Mouse (Mus musculus) gastrocnemius, postnatal 10 days (tissue): ENCODE data around the gene 2610528J11Rik. TPM values are rescaled to one million over a fixed set of nuclear protein-coding genes. Genes with fewer than 3 reads are reported as not detected.
"Not testable (repeated sequence)": the region's sequence is repeated elsewhere in the genome, so short reads cannot be mapped to it uniquely, and the experiment has no call there.

Experiments
- DNase-seq: peaks from one replicate; pipeline ENCODE4 v3.0.0; 2021; ENCODE audit warnings: mixed read lengths
- long read RNA-seq, 2 experiments: library from polyadenylated mRNA; stranded (forward); transcript quantifications; one replicate each; pipeline ENCODE4 v2.0.0; 2021
- total RNA-seq, 2 experiments: library from RNA; stranded (reverse); gene quantifications; 2 replicates each; pipeline ENCODE4 v1.2.3; 2021

The 2610528J11Rik gene
- not detected for total RNA-seq
- long read RNA-seq, experiment 1, result 0 reads
- long read RNA-seq, experiment 2, result 0 reads

GRCm38 (mm10) chr4:118526408-118527334 lies at the start of gene 2610528J11Rik:
TSS of gene 2610528J11Rik (plus strand) at chr4:118526999.
- DNase-seq, result no peak

- no peak for DNase-seq
These were observed 37.1 kb upstream of the 2610528J11Rik start, which contains the start of gene Tie1 for GRCm38 (mm10) chr4:118489717-118490132. TSS of gene Tie1 (minus strand) at chr4:118490061.

DNA sequence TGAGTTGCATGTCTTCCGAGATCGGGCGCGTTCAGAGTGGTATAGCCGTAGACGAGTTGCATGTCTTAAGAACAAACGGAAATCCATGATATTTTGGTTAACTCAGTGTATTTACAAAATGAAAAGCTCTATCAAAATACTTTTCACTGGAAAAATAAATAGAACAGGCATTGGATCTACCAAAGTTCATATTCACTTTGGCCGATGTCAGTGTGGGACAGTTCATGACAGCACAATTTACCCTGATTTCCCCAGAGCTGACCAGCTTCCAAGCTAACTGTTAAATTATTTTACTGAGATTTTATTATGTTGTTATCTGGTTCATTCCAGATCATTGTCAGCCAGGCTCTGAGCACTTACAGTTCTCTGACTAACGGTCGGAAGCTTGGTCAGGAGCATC lies 36.3 kb upstream of the 2610528J11Rik start:
- DNase-seq, result no peak

DNA sequence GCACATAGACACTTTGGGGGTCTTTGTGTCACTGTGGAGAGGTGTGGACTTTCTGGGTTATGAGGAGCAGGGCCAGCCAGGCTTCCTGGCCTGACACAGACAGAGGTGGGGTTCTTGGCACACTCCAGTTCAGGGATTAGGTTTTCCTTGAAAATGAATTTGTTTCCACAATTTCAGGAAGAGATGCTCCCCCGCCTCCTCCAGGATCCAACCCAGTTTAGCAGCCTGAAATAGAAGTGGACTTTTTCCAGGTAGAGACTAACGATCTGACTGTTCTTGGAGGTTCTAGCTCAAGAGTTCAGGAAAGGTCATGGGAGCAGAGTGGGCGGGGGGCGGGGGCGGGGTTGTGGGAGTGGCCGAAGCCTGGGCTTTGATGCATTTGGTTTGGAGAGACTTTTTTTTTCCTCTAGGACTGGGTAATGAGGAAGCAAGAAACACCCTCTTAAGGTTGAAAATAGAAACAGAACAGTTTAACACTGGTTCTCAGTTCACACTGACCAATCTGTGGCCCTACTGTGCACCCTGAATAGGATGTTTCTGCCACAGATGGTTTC lies 26.6 kb upstream of the 2610528J11Rik start:
- no peak for DNase-seq

GRCm38 (mm10) chr4:118500792-118501191 lies 26.0 kb upstream of the 2610528J11Rik start:
- DNase-seq, result no peak

GRCm38 (mm10) chr4:118505551-118505950 lies 21.2 kb upstream of the 2610528J11Rik start:
- no peak for DNase-seq

- DNase-seq, result not testable (repeated sequence)
These were observed 19.6 kb upstream of the 2610528J11Rik start for GRCm38 (mm10) chr4:118507171-118507570.

- DNase-seq, result no peak
These were observed 17.7 kb upstream of the 2610528J11Rik start for GRCm38 (mm10) chr4:118509050-118509449.

DNA sequence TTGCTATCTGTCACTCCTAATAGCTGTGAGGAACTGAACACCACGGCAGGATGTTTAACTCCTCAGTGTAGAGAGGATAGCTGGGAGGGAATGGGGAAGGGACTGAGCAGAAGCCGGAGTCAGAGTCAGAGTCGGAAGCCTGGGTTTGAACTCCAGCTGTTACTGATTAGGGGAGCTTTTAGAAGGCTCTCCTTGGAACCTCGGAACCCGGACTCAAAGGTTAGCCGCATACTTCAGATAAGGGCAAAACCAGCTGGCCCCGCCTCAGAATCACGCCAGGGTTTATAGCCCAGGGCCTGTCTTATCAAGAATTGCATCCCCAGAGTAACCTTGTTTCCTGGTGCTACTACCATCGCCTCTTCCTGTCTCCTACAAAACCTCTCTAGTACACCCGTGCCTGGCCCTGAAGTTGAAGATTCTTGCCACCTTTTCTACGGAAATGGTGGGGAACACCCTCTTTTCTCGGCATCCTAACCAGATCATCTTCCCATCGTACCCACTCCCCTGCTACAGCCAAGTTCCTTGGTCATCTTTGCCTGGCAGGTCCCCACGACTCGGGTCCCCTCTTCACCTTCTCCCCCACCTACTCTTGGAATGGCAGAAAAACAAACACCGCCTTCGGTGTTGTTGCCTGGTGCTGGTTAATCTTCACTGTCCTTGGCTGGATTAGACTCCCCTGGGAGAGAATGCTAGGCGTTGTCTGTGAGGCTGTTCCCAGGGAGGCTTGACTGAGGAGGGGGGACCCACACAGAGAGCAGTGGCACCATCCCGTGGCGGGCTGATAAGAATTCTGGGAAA lies 9.9 kb upstream of the 2610528J11Rik start:
- no peak for DNase-seq

- no peak for DNase-seq
These were observed 9.2 kb upstream of the 2610528J11Rik start for GRCm38 (mm10) chr4:118517497-118518146.

DNA sequence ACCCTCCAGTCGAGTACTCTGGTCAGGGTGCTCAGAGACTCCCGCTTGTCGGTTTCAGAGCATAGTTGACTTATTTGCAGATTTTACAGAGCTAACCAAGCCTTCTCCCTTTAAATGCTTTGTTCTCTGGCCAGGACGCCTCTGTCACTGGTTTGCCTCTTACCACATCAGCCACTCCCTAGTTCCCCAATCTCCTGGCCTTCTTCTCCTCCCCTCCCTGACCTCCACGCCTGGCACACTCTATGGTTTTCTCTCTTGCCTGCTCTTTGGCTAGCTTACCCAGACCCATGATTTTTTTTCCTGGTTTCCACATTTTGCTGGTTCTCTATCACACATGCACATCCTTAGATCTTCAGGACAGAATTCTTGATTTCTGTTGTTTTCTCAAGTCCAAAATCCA lies 8.6 kb upstream of the 2610528J11Rik start:
- DNase-seq, result no peak

DNA sequence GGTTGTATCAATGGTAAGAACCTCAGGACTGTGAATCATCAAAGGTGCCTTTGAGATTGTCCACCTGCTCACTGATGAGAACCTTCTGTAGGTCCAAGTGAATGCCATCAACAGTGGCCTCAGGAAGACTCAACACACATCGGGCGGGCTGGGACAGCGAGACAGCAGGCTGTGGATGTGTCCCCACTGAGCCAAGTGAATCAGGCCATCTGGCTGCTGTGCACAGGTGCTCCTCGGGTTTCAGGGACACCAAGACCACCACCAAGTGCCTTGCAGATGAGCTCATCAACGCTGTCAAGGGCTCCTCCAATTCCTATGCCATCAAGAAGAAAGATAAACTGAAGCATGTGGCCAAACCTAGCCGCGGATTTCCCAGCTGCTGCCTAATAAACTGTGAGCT lies 4.6 kb upstream of the 2610528J11Rik start:
- DNase-seq, result no peak

DNA sequence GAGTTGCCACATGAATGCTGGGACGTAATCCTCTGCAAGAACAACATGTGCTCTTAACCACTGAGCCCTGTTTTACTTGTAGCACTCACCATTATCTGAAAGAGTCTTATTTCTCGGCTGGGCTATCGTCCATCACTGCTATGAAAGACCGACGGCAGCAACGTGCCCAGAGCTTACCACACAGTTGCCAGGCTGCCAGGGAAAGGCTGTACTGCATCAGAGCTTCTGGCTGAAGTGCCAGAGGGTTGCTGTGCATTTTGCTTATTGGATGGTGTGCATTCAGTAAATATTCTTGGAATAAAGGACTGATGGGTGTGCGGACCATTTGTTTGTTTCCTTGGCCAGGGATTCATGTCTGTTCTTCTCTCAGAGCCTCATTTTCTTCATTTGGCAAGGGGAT lies 2.8 kb upstream of the 2610528J11Rik start:
- DNase-seq, result no peak

- no peak for DNase-seq
These were observed 1.0 kb upstream of the 2610528J11Rik start for GRCm38 (mm10) chr4:118525779-118526178.

GRCm38 (mm10) chr4:118527335-118527681 lies 509 bp downstream of the 2610528J11Rik start:
- no peak for DNase-seq

DNA sequence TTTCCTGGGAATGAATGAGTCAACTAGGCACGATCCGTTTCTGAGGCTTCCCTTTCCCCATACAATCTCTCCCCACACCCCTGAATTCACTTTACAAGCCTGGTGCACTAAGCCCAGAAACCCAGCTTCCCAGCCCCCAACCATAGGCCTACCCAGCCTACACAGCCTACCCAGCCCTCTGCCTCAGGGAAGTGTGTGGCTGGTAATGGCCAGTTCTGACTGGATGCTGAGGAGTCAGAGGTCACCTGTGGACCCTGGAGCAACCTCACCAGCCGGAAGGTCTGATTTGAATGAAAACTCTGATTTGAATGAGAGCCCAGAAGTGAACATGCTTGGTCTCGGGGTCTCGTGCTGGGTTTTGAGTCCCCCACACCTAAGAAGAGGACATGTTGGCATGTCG lies 921 bp downstream of the 2610528J11Rik start:
- DNase-seq, result no peak

GRCm38 (mm10) chr4:118532663-118533062 lies 5.9 kb downstream of the 2610528J11Rik start:
- no peak for DNase-seq

DNA sequence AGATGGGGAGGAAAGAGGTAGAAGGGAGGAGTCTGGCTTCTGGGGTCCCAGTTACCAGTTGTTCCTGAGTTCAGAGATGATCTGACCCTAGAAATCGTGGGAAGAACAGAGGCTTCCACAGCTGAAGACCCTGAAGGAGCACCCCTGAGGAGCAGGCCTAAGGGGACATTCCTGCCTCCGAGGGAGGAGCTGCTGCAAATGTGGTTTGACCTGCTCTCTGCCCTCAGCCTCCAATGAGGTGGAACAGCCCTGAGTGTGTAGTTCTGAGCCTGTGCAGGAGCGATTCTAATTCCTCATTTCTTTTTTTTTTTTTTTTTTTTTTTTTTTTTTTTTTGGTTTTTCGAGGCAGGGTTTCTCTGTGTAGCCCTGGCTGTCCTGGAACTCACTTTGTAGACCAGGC lies 6.4 kb downstream of the 2610528J11Rik start:
- DNase-seq, result no peak

- DNase-seq, result no peak
These were observed 6.8 kb downstream of the 2610528J11Rik start for GRCm38 (mm10) chr4:118533605-118534004.

DNA sequence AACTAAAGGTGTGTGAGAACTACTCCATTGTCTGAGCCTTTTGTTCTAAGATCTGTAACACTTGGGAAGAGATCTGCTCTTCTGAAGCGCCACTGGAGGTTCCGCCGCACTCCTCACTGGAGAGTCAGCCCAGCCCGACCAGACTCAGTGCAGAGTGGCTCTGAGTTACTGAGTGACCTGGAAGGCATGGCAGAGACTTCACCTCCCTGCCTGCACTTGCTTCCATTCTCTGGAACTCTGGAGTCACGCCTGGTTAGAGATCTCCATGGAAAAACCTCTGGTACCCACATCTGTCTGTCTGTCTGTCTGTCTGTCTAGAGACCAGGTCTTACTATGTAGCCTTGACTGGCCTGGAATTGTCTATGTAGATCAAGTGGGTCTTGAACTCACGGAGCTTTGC lies 8.8 kb downstream of the 2610528J11Rik start:
- DNase-seq, result no peak

GRCm38 (mm10) chr4:118537801-118538200 lies 11.0 kb downstream of the 2610528J11Rik start:
- DNase-seq, result no peak

DNA sequence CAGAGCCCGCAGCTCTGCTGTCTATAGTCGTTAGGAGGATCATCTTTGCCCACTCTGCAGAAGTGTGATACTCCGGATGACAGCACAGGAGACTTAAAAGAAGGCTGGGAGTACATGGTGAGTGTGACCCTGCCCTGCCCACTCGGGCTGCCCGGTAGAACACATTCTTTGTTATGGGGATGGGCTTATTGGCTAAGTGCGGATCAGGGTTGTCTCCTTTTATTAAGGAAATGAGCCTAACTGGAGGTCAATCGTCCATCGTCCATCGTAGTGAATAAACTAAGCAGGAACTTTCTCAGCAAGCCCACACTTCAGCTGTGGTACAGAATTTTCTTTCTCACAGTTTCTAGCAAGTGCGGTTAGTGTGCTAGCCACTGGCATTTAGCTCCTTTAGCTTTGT lies 13.1 kb downstream of the 2610528J11Rik start:
- DNase-seq, result no peak
